Mouse (Mus musculus) neural tube, embryonic 14.5 days (tissue): ENCODE data around the gene Itga6. TPM values are rescaled to one million over a fixed set of nuclear protein-coding genes. Genes with fewer than 3 reads are reported as not detected.
"Not testable (repeated sequence)": the region's sequence is repeated elsewhere in the genome, so short reads cannot be mapped to it uniquely, and the experiment has no call there.

ENCODE experiments used
- ATAC-seq: fragments of 200-750 bp; cut with Nextera tagmentation; 2 replicates; pipeline ENCODE4 v1.8.0; 2017; ENCODE audit warnings: low read depth, mild to moderate bottlenecking, moderate TSS enrichment, moderate library complexity
- H3K27ac ChIP-seq: fragments of 300-500 bp; sonication (generic); 2 replicates; pipeline ENCODE4 v1.5.1; 2014; ENCODE audit warnings: low read depth, mild to moderate bottlenecking, control low read depth, low read length, moderate library complexity, mixed read lengths
- H3K27me3 ChIP-seq: fragments of 300-500 bp; sonication (generic); 2 replicates; pipeline ENCODE4 v1.6.1; 2014; ENCODE audit warnings: low read length; ENCODE audit not compliant: control insufficient read depth, insufficient read depth
- H3K36me3 ChIP-seq: fragments of 300-500 bp; sonication (generic); 2 replicates; pipeline ENCODE4 v1.6.1; 2014; ENCODE audit warnings: low read length, mixed read lengths; ENCODE audit not compliant: control insufficient read depth, insufficient read depth
- H3K4me1 ChIP-seq: fragments of 300-500 bp; sonication (generic); 2 replicates; pipeline ENCODE4 v1.6.1; 2014; ENCODE audit warnings: low read length; ENCODE audit not compliant: control insufficient read depth, insufficient read depth
- H3K4me2 ChIP-seq: fragments of 300-500 bp; sonication (generic); 2 replicates; pipeline ENCODE4 v1.6.1; 2014; ENCODE audit warnings: mild to moderate bottlenecking, low read depth, low read length, control low read depth
- H3K4me3 ChIP-seq: fragments of 300-500 bp; sonication (generic); 2 replicates; pipeline ENCODE4 v1.5.1; 2014; ENCODE audit warnings: low read depth, low read length, control low read depth, mixed read lengths
- H3K9ac ChIP-seq: fragments of 300-500 bp; sonication (generic); replicated peaks from 2 replicates; pipeline ENCODE4 v1.6.1; 2014; ENCODE audit warnings: low read depth, mild to moderate bottlenecking, control low read depth, low read length, mixed read lengths
- H3K9me3 ChIP-seq: fragments of 300-500 bp; sonication (generic); 2 replicates; pipeline ENCODE4 v1.6.1; 2016; ENCODE audit warnings: low read length; ENCODE audit not compliant: control insufficient read depth
- WGBS: fragments of 180-500 bp; shearing (Covaris S2); extraction: QIAGEN DNeasy Blood & Tissue Kit; methylation state at CpG from one replicate; pipeline ENCODE4 v1.1.7; 2014; 5-methylcytosine and 5-hydroxymethylcytosine counted together
- polyA plus RNA-seq: library from polyadenylated mRNA; unstranded; fragments of >200 nt; fragmentation: Nextera tagmentation; extraction: Ambion mirVana; gene quantifications from 2 replicates; pipeline ENCODE4 v1.2.1, GENCODE M21; 2014

The Itga6 gene
- polyA plus RNA-seq, 1 experiment from 2014 or later = 21.5 TPM

DNA sequence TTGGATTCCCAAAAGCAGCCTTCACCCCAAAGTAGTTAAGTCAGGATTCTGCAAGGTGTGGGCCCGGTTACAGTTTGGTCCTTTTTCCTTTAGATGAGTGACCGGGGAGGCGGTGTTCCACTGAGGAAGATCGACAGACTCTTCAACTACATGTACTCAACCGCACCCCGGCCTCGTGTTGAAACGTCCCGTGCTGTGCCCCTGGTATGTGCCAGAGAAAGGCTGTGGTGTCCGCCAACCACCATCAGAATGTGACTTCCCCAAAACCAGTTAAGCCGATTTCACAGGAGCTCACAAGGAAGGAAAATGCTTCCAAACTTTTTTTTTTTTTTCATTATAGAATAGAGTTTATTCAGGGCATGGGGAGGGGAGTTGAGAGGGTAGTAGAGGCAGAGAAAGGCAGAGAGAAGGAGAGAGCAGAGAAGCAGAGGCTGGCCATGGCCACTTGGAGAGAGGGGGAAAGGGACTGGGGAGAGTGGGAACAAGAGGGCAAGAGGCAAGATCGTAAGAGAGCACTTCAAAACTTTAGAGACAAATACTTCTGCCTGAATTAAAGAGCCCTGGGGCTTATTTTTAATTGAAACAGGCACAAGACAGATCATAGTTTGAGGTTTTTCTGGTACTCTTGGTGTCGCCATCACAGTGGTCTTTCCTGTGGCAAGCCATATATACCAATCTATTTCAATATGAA, 150.3 kb downstream of the Itga6 start:
- Histone ChIP-seq H3K9me3 (no peaks in the 10 kb centered on the region), H3K4me1 (no peaks in the 10 kb centered on the region; the same call in 1 of the 2 replicates), H3K36me3 (no peaks in the 10 kb centered on the region), H3K27me3 (no peaks in the 10 kb centered on the region), H3K9ac (no peak overlapping the region), H3K27ac (no peak overlapping the region), H3K4me3 (no peak overlapping the region), H3K4me2 (no peak overlapping the region)
- WGBS = 97% methylated on average over 13 of the region's 13 CpGs
- ATAC-seq = no peak

DNA sequence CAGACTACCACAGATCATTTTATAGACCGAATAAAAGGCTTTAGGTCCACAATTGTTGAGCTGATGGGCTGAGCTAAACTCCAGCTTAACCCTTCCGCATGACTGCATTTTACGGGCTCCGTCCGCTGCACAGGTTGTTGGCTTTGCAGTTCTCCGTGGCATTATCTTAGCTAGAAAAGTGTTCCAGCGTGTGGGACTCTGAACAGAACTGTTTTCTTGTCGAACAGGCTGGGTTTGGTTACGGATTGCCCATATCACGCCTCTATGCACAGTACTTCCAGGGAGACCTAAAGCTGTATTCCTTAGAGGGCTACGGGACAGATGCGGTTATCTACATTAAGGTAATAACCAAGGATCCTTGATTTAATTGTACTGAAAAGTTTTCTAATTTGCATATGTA, 152.0 kb downstream of the Itga6 start:
- H3K4me1 ChIP-seq = no peaks in the 10 kb centered on the region; the same call in 1 of the 2 replicates
- no peaks in the 10 kb centered on the region for H3K27me3 ChIP-seq
- no peaks in the 10 kb centered on the region for H3K9me3 ChIP-seq
- no peak overlapping the region for H3K4me2 ChIP-seq
- H3K9ac ChIP-seq = no peak overlapping the region
- H3K36me3 ChIP-seq = no peaks in the 10 kb centered on the region
- WGBS = 27% methylated on average over 12 of the region's 12 CpGs
- H3K27ac ChIP-seq = no peak overlapping the region
- no peak overlapping the region for H3K4me3 ChIP-seq
- ATAC-seq = no peak

DNA sequence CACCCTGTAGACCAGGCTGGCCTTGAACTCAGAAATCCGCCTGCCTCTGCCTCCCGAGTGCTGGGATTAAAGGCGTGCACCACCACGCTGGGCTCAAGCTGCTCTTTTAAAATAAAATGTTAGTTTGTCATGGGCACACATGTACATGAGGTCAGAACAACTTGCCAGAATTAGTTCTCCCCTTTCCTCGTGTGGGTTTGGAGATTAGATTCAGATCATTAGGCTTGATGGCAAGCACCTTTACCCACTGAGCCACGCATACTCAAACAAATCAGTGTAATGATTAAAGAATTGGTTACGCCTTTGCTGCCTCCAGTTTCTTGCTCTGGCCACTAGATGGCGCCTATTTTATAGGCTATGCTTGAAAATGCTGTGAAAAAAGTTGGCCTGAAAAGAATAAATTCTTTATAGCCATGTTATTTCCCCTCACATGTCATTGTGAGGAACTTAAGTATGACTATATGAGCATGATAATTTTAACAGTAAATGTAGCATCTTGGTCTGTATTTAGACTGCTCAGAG, 153.0 kb downstream of the Itga6 start:
- Histone ChIP-seq H3K27me3 (no peaks in the 10 kb centered on the region), H3K36me3 (no peaks in the 10 kb centered on the region), H3K9ac (no peak overlapping the region), H3K27ac (no peak overlapping the region), H3K4me1 (no peaks in the 10 kb centered on the region; the same call in 1 of the 2 replicates), H3K4me2 (no peak overlapping the region), H3K9me3 (no peaks in the 10 kb centered on the region), H3K4me3 (no peak overlapping the region)
- no peak for ATAC-seq
- 52% methylated on average over 8 of the region's 8 CpGs for WGBS

DNA sequence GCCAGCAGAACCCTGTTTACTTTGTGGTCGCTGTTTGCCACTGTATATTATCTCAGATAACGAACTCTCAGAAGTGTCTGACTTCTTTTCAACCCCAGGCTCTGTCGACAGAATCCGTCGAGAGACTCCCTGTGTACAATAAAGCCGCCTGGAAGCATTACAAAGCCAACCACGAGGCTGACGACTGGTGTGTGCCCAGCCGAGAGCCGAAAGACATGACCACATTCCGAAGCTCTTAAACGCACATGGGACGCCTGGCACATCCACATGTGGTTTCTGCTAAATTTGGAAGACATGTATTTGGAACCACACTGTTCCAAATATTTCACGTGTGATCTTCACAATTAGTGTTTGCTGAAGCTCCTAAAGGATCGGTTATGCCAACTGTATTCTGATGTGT, 154.5 kb downstream of the Itga6 start:
- Histone ChIP-seq H3K9me3 (no peaks in the 10 kb centered on the region), H3K4me1 (no peaks in the 10 kb centered on the region; the same call in 1 of the 2 replicates)
- no peak for ATAC-seq

DNA sequence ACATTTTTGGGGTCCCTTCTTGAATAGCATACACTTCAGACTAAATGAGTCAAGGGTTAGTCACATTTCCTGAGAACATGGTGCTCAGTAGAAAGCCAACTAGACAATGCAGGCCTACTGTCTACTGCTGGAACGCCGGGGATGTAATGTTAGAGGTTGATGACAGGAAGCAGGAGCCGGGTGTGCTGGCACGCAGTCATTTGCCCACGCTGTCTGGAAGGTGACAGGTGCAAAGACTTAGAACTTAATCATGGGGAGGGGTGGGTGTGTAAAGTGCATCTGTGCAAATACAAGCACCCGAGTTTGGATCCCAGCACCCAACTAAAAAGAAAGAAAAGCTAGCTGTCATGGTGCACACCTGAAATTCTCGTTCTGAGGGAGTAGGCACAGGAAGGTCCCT, 159.7 kb downstream of the Itga6 start:
- 92% methylated on average over 7 of the region's 7 CpGs for WGBS
- H3K27ac ChIP-seq = no peak overlapping the region
- H3K36me3 ChIP-seq = no peaks in the 10 kb centered on the region
- no peaks in the 10 kb centered on the region for H3K27me3 ChIP-seq
- H3K9me3 ChIP-seq = no peaks in the 10 kb centered on the region
- no peak overlapping the region for H3K4me3 ChIP-seq
- no peak for ATAC-seq
- no peaks in the 10 kb centered on the region for H3K4me1 ChIP-seq
- no peak overlapping the region for H3K9ac ChIP-seq
- no peak overlapping the region for H3K4me2 ChIP-seq

More for the DNA sequence above, 154.5 kb downstream of the Itga6 start:
- Histone ChIP-seq H3K4me2 (no peak overlapping the region), H3K9ac (no peak overlapping the region), H3K27ac (no peak overlapping the region), H3K36me3 (no peaks in the 10 kb centered on the region), H3K27me3 (no peaks in the 10 kb centered on the region), H3K4me3 (no peak overlapping the region)
- 89% methylated on average over 15 of the region's 15 CpGs for WGBS

DNA sequence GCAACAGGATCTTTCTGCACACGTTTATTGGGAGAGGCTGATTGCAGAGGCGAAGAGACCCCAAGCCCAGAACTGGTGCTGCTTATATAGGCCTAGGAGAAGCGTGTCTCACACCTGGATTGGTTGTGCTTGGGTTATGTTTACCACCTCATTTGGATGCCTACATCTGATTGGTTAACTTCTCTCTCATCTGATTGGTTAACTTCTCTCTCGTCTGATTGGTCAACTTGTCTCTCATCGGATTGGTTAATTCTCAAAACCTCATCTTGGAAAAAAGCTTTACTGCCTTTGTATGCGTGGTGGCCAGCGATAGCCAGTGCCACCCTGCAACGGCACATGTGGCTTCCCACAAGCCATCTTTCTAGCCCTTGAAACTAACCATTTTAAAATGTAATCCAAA, 160.9 kb downstream of the Itga6 start:
- not testable (repeated sequence) for H3K36me3 ChIP-seq, H3K27me3 ChIP-seq, H3K4me2 ChIP-seq, H3K9ac ChIP-seq, H3K9me3 ChIP-seq, H3K4me3 ChIP-seq, H3K27ac ChIP-seq, H3K4me1 ChIP-seq, ATAC-seq
- WGBS = 96% methylated on average over 8 of the region's 8 CpGs

Other genes with a start within 250 kb of the Itga6 start
- gene Dlx1, start 217.5 kb upstream of the Itga6 start, polyA plus RNA-seq = 0.36 TPM in 1 of 2 replicates, not detected in the other
- not detected in 2 replicates for gene Dlx2, start 198.9 kb upstream of the Itga6 start, polyA plus RNA-seq
- 16.8 and 17.6 TPM in 2 replicates for gene Pdk1, start 127.6 kb downstream of the Itga6 start, polyA plus RNA-seq
- 32.0 and 39.6 TPM in 2 replicates for gene Rapgef4, start 235.6 kb downstream of the Itga6 start, polyA plus RNA-seq